Mouse (Mus musculus): ENCODE data around the gene Gal3st3. TPM values are rescaled to one million over a fixed set of nuclear protein-coding genes. Genes with fewer than 3 reads are reported as not detected.

The Gal3st3 gene
- 10 to 100 TPM; 21.9 to 22.4 TPM for total RNA-seq (2021)
- long read RNA-seq, experiment 1, transcript Gal3st3-201 (3 exons, 2,421 nt): major isoform, 5 of 5 reads
- long read RNA-seq, experiment 1, partial matches to known transcripts: 0 of 5 reads
- long read RNA-seq, experiment 1, other reads (novel, unspliced or antisense): 0 of 5 reads
- long read RNA-seq, experiment 2, partial matches to known transcripts: 0 of 2 reads
- long read RNA-seq, experiment 2, other reads (novel, unspliced or antisense): 0 of 2 reads

DNA sequence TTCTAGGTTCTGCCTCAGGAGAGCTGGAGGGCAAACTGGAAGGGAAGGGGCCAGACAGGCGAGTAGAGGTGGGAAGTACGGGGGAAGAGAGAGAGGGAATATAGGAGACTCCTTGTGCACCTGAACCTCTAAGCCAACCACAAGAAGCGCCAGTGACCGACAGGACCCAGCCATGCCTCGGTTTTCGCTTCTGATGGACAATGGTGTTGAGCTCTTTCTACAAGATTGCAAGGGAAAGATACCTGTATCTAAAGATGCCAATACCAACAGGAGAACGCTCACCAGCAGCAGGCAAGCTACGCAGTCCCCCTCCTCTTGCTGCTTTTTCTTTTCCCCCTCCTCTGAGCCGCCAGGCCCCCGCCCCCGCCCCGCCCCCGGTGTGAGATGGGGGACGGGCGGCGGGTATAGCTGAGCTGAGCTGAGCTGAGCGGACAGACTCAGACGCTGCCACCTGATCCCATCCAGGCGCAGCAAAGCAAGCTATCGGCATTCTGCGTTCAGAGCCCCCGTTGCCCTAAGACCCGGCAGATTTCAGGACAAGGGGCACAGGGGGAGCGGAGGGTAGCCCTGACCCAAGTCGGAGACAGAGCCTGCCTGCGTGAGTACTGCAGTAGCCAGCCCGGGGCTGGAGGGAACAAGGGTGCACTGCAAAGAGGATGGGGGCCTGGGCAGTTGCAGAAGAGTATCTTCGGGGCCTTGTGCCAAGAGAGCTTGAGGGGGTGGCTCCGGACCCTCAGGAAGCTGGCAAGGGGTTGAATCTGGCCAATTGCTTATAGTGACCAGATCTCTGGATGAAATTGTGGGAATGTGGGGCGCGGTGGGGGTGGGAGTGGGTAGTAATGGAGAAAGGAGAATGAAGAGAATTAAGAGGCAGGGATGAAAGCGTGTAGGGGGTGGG is at the start of gene Gal3st3:
Gal3st3 (plus strand) TSS at position 429 of the 898 bp plus-strand sequence.
- DNase-seq: no peak

DNA sequence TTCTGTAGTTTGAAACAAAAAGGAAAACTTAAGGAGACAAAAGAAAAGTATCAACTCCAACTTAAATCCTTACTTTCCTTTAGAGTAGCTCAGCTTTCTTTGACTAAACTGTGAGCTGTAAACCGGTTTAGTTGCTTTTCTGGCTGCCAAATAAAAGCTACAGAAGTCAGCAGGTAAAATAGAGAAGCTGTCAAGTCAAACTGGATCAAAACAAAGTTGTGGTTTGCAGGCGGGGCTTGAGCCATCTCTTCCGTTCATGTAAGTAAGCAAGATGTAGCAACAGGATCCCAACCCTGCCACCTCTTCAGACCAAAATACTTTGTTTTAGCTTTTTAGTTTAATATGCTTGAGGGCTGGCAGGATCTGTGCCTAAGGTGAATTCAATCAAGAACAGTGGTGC is 41.0 kb upstream of the Gal3st3 start:
- DNase-seq: peak in 1 of 2 experiments; percentile 57

DNA sequence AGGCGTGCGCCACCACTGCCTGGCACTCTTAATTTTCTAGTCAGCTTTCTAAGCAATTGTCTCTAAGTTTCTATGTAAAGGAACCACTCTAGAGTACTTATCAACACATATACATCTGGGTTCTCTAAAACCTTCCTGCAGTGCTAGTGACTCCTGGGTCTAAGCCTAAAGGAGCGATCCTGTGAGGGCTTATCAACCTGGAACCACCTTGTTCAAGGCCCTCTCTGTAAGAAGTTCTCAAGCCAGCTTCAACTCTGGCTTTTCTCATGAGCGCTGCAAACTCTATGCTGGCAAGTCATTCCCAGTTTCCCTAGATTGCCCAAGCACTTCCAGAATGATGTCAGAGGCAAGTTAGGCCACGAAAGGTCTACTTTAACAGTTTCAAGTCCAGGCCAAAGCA is 31.1 kb upstream of the Gal3st3 start:
- no peak for DNase-seq

DNA sequence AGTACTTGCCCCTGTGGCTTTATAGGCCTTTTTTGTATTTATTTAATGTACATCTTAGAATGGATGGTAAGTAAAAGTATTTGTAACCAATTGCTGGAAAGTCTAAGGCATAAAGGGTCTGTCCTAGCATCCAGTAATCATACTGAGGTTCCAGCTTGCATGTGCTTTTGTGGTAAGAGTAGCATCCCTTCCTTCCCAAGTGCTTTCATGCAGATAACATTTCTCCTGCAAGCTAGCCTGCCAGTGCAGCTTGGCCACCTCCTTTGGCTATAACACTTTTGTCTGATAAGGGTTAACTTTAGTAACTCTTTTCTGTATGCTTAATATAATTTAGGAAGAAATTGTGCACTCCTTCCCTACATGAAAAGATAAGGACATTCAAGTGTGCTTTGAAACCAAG is 30.1 kb upstream of the Gal3st3 start:
- no peak for DNase-seq

DNA sequence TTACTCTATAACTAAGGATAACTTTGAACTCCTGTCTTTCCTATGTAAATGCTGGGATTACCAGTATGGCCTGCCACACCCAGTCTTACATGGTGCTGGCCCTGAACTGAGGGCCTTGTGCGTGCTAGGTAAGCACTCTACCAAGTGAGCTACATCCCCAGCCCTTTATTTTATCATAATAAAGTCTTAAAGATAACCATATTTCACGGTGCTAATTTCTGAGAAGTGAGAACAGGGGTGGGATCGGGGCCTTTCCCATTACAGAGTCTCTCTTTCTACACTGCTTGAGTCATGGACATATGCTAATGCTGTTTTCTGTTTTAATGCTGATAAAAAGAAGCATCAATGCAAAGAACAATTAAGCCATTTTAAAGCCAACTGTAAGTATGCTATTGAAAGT is 29.3 kb upstream of the Gal3st3 start:
- DNase-seq: no peak

DNA sequence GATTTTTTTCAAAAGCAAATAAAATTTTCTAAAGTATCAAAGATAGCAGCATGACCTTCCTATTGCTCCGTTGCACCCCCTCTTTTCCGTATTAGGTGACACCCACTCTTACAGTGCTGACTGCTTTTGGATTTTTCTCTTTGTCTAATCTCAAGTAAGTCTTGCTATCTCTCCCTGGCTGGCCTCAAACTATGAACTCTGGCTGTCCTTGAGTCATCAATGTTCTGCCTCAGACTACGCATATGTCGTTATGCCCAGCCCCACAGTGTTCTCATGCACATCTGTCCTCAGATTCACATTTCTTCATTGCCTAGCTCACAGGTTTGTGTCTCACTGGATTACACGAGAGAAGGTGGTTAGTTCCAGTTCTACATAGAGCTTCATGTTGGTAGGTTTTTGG is 28.7 kb upstream of the Gal3st3 start:
- no peak for DNase-seq

DNA sequence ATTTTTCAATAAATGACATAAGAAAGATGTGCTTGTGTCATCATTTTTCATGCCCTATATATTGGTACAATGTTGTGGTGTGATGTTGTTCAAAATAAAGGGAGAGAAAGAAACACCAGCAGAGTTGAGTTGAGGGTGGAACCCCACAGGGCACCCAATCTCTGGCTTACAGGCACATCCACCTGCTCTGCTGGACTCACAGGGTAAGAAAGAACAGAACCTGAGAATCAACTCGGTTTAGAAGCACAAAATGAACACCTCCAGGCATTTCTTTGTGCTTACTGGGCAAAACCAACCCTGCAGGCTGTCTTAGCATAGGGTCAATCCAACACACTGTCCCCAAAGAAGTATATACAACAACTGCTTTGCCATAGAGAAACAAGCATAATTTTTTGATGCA is 26.7 kb upstream of the Gal3st3 start:
- peak in 1 of 2 experiments; percentile 5 for DNase-seq

DNA sequence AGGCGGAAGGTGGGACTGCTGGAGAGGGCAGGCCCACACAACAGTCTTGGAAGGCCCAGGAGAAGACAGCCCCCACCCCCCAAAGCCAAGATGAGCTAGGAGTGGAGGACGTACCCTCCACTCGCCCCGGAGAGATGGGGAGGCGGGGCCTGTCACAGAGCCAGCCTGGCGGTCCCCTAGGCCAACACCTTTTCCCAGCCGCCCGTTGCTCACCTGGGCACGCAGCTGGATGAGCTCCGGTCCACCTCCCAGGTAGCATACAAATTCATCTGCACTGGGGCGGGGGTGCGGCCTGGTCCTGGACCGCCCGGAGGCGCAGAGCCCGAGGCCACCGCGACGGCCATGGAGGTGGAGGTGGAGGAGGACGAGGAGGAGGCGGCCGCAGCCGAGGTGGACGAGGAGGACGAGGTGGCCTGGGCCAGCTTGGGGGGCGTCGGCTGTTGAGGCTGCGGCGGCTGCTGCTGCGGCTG is 25.8 kb upstream of the Gal3st3 start:
- DNase-seq: peak; percentile 40 to 45

DNA sequence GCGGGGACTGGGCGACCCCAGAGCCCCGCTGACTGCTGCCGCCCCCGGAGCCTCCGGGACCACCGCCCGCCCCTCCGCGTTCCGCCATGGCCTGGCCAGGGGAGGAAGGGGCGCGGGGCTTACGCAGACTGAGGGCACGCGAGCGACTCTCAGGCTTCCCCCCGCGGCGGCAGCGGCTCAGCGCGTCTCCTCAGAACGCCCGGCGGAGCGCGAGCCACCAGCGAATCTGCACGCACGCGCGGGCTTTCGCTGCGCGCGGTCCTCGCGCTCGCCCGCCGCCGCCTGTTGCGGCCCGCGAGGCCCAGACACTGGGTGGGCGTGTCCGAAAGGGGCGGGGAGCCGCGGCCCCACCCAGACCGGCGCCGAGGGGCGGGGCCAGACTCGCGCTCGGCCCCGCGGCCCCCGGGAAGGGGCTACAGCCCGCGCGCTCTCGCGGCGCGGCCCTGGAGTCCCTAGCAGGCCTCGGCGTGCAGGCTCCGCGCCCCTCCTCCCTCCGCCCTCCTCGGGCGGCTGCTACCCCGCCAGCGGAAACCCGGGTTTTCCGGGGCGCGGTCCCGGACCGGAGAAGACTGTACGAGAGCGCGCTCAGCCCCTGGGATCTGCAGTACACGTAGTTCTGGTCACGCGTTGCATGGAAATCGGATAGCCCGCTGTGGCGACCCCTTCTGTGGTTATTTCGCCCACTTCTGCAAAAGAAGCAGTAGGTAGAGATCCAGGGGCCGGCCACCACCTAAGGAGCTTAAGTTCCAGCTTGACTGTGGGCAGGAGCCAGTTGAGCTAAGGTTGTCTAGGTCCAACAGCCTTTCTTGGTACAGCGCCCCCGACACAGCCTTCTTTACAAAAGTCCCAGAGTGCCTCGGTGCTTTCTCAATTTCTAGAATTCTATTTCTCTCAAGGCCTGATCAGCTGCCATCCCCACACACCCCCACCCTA is 25.1 kb upstream of the Gal3st3 start, which contains the start of gene Pacs1:
Pacs1 (minus strand) TSS at position 319 of the 933 bp plus-strand sequence.
- peak; percentile 91 to 95 for DNase-seq

DNA sequence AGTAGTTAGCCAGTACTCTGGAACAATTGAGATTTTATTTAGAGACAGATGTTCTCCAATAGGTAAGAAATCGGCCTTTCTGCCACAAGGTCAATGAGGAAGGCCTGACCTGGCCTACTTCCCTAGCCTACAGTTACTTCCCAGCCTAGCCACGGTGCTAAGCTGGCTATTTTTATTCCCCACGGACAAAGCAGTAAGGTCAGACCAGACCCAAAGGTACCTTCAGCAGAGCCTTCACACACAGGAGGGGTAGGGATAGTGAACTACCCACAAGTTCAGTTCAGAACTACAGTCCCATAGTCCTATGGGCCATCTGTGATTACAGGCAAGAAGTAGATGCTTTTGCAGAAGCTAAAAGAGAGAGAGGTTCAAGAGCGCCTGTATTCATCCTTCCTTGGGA is 24.2 kb upstream of the Gal3st3 start:
- peak; percentile 62 to 63 for DNase-seq

DNA sequence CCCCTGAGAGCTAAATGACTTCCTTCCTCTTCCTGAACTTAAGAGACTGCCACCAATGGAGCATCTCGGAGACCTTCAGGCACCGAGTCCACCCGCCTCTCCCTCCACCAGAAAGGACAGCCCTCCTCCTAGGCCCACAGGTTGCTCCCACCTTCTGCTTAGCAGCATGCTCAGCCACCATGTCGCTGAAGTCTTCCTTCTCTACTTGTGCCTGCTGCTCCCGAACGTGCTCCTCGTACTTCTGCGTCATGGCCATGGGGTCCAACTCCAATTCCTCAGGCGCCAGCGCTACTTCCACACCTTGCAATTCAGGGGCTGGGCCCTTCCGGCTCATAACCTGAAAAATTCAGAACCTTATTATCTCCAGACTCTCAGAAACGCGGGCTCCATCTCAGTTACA is 23.5 kb upstream of the Gal3st3 start:
- DNase-seq: no peak

DNA sequence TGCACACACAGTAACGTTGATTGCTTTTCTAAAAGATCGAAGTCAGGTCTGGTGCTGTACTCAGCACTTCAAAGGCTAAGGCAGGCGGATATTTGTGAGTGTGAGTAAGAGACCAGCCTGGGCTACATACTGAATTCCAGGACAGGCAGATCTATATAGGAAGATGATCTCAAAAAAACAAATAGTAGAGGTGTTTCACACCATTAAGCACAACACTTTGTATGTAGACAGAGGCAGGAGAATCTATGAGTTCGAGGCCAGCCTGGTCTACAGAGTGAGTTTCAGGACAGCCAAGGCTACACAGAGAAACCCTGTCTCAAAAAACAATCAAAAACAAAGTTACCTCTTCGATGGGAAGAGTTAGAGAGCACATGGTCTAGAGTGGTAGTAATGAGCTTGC is 22.4 kb upstream of the Gal3st3 start:
- no peak for DNase-seq

DNA sequence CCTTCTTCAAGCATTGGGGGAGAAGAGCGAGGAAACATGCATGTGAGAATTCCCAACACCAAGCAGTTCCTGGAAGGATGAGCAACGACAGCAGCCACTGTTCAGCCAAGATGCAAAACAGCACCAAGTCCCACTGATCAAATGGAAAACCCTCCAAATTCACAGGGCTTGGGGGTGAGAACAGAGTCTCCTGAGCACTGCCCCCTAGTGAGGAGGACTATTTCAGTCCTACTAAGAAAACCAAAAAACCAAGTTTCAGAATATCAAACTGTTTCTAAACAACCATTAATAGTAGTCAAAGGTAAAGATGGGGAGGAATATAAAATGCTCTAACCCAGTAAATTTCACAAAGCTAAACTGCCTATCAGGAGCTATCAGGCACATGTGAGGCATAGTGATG is 21.6 kb upstream of the Gal3st3 start:
- DNase-seq: no peak

DNA sequence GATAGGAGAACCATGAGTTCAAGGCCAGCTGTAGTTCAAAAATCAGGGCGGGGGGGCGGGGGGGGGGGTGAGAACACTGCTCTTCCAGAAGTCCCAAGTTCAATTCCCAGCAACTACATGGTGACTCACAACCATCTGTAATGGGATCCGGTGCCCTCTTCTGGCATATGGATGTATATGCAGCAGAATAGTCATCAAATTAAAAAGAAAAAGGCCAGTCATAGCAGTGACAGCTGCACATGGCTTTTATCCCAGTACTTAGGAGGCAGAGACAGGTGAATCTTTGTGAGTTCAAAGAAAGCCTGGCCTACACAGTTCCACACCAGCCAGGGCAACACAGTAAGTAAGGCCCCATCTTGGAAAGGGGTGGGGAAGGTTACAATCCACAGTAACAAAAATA is 21.0 kb upstream of the Gal3st3 start:
- no peak for DNase-seq

DNA sequence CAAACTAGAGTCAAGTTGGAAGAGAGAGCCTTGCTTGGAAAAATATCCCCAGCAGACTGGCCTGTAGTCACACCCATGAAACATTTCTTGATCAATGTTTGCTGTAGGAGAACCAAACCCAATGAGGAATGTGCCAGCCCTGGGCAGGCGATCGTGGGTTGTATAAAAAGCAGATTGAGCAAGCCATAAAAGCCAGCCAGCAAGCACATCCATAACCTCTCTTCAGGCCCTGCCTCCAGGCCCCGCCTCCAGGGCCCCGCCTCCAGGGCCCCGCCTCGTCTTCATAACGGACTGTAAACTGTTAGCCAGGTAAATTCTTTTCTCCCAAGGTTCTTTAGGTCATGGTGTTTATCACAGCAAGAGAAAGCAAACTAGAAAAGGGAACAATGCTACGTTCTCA is 19.8 kb upstream of the Gal3st3 start:
- no peak for DNase-seq

DNA sequence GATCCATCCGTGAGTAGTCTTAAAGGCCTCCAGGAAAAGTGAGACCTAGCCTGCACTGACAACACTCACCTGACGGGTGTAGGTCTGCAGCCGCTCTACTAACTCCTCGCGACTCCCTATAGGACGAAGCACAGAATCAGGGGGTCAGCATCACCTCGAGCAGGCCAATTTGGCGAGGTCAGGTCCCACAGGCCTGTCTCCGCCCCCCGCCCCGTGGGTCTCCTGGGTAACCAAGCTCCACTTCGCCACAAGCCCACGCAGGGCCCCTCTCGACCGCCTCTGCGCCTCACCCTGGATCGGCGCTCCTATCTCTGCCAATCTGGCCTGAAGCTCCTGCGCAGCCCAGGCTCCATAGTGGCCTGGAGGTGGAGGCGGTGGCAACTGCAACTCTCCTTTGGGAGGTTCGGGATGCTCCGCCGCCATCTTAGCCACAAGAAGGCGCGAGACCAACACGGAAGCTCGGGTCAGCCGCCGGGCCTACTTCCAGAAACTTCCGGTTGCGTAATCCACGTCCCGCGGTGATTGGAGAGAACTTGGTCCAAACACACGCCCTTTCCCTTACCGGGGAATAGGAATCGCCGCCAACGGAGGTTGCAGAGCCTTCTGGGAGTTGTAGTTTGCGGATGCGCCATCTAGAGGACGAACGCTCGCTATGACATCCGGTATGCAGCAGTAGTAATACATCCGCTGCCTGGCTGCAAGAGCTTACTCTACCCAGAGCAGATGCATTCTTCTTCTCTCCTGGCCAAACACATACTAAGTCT is 3.0 kb upstream of the Gal3st3 start, which contains the start of gene Sf3b2:
Sf3b2 (minus strand) TSS at position 484 of the 764 bp plus-strand sequence.
- peak; percentile 99 for DNase-seq

DNA sequence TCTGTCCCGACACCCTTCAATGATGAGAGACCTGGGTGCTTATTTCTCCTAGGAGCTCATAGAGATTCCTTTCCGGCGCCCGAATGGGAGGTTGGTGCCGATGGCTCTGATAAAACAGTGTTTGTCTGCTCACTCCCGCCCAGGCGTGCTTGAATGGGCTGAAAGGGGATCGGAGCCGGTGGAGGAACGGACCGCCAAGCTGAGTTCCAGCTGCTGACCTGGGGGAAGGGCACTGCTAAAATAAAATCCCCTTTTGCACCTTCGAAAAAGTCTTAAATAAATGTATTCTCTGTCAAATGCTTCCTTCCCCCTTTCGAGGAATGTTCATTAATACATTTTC is 2.4 kb upstream of the Gal3st3 start:
- DNase-seq: no peak

DNA sequence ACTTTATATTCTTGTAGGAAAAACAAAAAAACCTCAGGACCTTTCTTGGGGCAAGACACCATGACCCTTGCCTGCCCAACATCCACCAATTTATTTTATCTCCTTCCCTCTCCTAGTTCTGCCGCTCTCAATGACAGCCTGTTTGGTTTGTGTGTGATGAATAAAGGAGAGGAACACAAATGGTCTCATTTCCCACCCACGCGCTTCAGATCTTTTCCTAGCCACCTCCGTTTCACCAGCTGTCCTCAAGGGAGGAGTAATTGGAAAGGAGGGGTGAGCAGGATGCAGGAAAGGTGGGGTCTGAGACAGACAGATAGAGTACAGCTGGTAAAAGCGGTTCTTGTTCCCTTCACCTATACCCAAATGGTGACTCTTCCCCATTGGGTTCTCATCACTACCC is 1.5 kb upstream of the Gal3st3 start:
- DNase-seq: no peak

DNA sequence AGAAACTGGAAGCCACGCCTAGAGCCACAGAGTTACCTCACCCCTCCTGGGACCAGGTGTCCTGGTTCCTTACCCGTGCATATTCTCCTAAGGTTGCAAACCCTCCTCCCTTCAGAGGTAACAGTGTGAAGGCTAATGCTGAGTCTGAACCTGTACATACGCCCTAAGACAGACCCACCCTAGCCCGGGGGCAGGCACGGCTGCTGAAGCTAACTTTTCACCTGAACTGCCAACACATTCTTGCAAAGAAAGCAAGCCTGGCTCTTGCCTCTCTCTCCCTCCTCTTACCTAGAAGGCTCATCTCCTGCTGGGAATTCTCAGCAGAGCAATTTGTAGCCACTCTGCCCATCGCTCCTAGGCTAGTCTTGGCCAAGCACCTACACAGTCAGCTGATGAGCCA is 2.5 kb downstream of the Gal3st3 start:
- no peak for DNase-seq

DNA sequence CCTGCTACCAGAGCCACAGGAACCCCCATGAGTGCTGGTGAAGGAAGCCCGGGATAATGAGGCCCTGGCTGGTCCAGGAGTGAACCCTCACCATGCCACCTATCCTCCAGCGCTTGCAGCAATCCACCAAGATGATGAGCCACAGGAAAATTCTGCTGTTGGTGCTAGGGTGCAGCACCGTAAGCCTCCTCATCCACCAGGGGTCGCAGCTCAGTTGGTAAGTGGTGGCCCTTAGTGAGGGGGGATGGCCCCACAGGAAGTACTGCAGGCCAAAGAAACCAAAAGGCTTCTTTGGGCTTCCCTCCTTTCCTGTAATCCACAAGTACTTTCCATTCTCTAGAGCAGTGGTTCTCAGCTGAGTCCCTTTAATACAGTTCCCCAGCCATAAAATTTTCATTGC is 4.3 kb downstream of the Gal3st3 start:
- peak; percentile 43 to 62 for DNase-seq

DNA sequence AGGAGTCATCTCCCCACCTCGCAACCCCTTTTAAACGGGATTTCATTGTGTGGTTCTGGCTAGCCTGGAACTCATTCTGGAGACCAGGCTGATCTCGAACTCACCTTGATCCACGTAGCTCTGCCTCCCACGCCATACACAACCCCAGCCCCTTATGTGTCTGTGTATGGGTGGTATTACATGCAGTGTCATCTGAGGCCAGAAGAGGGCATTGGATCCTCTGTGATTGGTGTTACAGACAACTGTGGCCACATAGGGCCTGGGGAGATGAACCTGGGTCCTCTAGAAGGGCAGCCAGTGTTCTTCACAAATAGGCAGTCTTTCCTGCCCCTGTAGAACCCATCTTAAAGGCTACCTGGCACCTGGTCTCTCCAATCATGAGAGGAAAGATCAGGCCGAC is 8.1 kb downstream of the Gal3st3 start:
- no peak for DNase-seq
